Mouse (Mus musculus) liver, adult (tissue): ENCODE results near the gene Bloc1s4.
A peak's percentile ranks its signal among the peaks of the same experiment; 100 is the strongest.

Experiments used
- GATA4 ChIP-seq: IDR thresholded peaks from 2 replicates; pipeline ENCODE4 v1.6.1; 2014; ENCODE audit warnings: mild to moderate bottlenecking, low read length; ENCODE audit not compliant: insufficient replicate concordance

Gene Bloc1s4

DNA sequence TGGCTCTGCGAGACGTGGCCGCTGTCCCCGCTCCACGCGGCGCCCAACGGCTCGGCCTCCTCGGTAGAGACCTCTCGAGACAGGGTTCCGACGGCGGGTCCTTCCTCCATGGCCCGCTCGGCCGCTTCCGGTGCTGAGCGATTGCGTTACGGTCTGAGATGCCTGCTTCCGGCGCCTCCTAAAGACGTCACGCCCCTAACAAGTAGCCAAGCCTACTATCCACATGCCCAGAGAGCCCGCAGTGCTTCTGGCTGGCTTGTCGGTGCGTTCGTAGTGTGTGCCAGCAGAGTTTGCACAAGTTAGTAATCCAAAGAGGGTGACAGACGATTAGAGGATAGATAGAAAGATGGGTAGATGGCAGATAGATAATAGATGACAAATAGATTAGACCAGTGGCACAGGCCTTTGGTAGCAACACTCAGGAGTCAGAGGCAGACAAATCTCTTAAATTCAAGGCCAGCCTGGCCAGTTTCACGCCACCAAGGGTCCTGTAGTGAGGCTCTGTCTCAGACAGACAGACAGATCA lies at the start of gene Bloc1s4:
TSS of gene Bloc1s4 (minus strand) at position 115 of the 526 bp plus-strand sequence.
- peak; percentile 27; the same call in 1 of the 2 replicates for TF ChIP-seq GATA4

DNA sequence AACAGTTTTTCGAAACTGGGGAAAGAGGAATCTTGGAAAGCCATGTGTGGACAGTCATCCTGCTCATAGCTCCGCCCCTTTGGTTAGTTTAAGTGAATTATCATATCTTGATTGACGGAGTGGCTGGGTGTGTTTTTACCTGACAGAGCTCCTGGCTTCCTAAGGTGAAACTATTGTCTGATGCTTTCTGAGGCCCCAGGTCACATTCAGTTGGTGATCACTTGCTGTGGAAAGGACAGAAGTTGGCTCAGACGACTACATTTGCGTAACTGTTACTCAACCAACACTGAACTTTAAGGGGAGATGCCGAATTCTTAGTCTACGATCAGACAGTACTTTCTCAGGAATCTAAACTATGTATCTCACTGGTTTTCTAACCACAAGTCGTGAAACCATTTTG lies 48.8 kb upstream of the Bloc1s4 start:
- no peak for TF ChIP-seq GATA4

- TF ChIP-seq GATA4, result peak; percentile 13; the same call in 1 of the 2 replicates
Measured at GRCm38 (mm10) chr5:36796296-36797014, 48.0 kb upstream of the Bloc1s4 start, which contains the start of gene Mrfap1. Gene Mrfap1, minus strand, starts transcription at chr5:36796772.

GRCm38 (mm10) chr5:36791861-36792260 lies 43.4 kb upstream of the Bloc1s4 start:
- no peak for TF ChIP-seq GATA4

GRCm38 (mm10) chr5:36786052-36786451 lies 37.6 kb upstream of the Bloc1s4 start:
- TF ChIP-seq GATA4, result no peak

GRCm38 (mm10) chr5:36779512-36779911 lies 31.1 kb upstream of the Bloc1s4 start:
- no peak for TF ChIP-seq GATA4

GRCm38 (mm10) chr5:36778901-36779300 lies 30.5 kb upstream of the Bloc1s4 start:
- TF ChIP-seq GATA4, result no peak

GRCm38 (mm10) chr5:36777186-36777585 lies 28.7 kb upstream of the Bloc1s4 start:
- TF ChIP-seq GATA4, result no peak

GRCm38 (mm10) chr5:36776021-36776575 lies 27.6 kb upstream of the Bloc1s4 start:
- no peak for TF ChIP-seq GATA4

DNA sequence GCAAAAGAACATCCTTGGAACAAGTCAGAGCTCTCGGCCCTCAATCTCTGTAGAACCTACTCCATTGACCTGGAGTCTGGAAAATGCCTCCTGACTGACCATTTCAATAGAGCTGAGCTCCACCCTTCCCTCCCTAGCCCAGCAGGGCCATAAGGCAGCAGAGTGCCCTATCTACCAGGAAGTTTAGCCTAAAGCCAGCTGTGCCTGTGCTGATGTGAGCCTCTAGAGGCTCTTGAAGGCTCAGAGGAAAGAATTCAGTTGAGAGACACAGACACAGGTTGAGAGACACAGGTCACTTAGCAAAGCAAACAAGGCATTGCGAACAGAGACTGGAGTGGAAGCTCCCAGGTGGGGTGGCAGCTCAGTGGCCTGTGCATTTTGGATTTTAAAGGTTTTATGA lies 26.9 kb upstream of the Bloc1s4 start:
- TF ChIP-seq GATA4, result no peak

GRCm38 (mm10) chr5:36772586-36772985 lies 24.1 kb upstream of the Bloc1s4 start:
- TF ChIP-seq GATA4, result no peak

DNA sequence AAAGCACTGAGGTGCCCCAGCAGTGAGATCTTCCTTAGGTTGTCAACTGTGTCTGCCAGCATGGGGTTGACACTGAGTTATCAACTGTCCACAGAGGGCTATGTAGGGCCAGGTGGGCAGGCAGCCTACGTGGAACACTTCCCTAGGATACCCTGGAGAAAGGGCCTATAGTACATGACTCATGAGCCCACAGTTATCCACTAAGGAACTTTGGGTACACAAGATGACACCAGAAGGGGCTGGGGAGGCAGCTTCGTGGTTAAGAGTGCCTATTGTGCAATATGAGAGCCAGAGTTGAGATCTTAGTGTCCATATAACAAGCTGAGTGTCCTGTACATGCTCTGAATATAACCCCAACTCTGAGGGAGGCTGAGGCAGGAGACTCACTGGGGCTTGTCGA lies 21.2 kb upstream of the Bloc1s4 start:
- TF ChIP-seq GATA4, result no peak

- TF ChIP-seq GATA4, result no peak
Measured at GRCm38 (mm10) chr5:36766958-36767703, 18.7 kb upstream of the Bloc1s4 start.

- TF ChIP-seq GATA4, result no peak
Measured at GRCm38 (mm10) chr5:36759848-36760247, 11.4 kb upstream of the Bloc1s4 start.

GRCm38 (mm10) chr5:36757033-36757432 lies 8.6 kb upstream of the Bloc1s4 start:
- TF ChIP-seq GATA4, result no peak

GRCm38 (mm10) chr5:36750119-36751078 lies 1.9 kb upstream of the Bloc1s4 start:
- no peak for TF ChIP-seq GATA4
